Mouse (Mus musculus): ENCODE results near the gene Dennd1b.

Dennd1b gene

DNA sequence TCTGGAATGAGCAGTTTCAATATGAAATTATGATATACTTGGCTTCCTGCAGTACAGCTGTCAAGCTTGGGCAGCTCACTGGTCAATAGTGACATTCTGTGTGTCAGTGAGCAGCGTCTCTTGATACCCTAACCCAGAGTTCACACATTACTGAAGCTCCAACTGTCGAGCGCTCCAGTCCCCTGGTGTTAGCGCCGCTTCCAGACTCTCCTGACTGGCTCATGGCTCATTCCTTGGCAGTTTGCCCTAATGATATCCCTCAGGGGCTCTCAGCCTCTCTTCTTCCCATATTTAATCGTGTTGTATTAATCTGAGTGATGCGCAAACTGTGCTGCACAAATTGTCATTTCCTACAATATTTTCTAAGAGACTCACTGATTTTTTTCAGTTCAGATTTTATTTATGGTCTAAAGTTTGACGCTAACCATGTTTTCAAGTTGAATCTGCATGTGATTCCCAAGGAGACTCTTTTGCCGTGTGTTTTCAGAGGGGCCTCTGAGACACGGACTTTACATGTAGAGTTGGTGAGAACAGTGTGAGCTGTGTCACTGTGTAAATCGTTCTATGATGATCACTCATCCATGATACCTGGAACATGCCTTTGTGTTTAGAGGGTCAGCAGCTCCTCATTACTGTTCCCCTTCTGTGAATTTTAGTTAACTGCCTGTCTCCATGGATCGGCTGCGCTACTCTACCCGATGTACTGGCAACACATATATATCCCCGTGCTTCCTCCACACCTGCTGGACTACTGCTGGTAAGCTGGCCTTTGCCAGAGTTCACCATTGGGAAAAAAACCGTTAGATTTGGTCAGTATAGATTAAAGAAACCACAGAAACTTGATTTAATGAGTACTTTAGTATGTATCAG lies 117.5 kb downstream of the Dennd1b start:
- DNase-seq (ENCODE audit: low spot score in 2 of 2): no peak

DNA sequence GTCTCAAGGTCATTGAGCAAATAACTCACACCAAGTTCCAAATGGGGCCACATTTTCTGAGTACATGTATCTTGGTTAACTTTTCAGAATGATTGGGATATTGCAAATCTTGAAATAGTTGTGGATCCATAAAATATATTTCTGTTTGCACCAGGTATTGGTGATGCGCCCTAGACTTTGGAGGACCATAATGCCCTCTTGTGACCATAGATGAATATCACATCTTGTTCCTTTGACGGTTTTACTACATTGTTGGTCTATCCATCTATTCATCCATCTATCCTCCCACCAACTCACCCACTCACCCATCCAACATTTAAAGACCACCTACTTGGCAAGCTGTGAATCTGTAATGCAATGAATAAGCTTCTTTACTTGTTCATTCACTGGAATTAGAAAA lies 120.1 kb downstream of the Dennd1b start:
- DNase-seq (ENCODE audit: low spot score in 2 of 2): no peak

DNA sequence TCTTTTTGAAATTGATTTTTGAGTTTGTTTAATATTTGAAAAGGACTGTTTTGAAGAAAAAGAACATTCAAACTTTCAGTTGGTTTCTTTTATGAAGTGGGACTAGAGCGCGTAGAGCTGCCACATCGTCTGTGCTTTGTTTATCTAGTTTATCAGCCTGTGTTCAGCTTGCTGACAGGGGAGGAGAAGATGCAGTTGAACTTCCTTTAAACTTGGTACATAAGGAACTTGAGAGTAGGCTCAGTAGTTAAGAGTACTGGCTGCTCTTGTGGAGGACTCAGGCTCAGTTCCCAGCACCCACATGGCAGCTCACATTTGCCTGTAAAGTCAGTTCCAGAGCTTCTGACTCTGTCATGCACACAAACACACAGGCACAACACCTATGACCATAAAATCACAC lies 124.3 kb downstream of the Dennd1b start:
- no peak for DNase-seq (ENCODE audit: low spot score in 2 of 2)

DNA sequence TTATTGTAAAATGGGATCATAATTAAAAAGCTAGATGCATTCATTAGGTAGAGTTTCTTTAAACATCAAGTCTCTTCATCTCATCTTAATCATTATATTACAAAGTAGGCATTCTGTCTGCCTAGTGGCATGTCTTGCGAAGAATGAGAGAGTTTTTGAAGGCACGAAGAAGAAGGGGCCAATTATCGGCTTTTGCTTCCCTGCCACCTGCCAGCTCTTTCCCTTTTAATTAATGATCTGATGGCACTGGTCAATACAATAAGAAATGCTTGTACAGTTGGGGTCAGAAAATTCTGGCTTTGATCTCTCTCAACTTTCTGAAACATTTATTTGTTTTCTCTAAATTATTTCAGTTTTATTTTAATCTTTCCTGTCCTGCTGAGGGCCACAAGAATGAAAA lies 127.5 kb downstream of the Dennd1b start:
- no peak for DNase-seq (ENCODE audit: low spot score in 2 of 2)

- DNase-seq (ENCODE audit: low spot score in 2 of 2): no peak
Observed at GRCm38 (mm10) chr1:139091701-139092100, 128.5 kb downstream of the Dennd1b start.

DNA sequence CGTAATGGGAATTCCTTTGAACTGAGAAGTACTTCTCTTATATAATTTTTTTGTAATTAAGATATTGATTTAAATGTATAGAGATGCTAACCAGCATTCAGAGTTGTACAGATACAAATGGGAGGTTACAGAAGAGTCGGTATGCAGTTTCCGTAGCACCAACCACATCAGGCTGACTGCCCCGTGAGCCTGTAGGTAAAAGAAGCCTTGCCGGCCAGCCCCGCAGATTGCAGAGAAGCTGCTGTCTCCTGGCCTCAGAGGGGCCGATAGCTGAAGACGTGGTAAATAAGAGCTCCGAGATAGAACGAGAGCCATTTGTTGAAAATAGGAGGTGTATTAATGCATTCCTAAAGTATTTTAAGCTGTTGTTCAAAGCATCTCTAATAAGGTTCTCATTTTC lies 128.9 kb downstream of the Dennd1b start:
- no peak for DNase-seq (ENCODE audit: low spot score in 2 of 2)

DNA sequence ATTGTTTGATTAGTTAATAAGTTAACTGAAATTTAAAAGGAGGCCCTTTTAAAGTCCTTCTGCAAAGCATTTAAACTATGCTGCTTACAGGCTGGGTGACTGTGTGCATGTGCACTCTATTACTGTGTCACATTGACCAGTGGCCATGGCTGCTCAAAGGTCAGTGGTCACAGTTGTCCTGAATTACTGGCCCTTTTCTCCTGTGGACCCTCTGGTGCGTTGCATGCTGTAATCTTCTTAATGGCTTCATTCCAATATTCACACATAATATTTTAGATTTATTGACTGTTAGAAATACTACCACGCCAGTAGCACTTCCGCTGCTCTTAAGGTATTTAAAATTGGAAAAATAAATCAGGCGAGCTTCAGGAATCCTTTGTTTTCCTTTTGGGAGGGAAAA lies 129.5 kb downstream of the Dennd1b start:
- DNase-seq (ENCODE audit: low spot score in 2 of 2): no peak

DNA sequence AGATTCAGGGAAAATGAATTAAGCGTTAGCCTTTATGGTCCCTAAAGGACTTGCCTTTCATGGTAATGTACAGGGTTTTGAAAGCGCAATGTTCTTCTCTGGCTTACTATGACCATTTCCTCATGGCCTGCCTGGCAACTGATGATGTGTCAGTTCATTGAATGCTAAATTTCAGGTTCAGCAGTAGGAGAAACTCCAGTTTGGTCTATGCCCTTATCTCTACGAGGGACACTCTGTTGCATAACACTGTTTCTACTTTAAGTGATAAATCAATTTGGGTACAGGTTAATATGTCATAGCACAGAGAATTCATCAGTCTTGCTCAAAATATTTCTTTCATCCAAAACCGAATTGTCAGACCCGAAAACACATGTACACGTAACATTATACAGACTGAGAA lies 133.1 kb downstream of the Dennd1b start:
- DNase-seq (ENCODE audit: low spot score in 2 of 2): no peak

- DNase-seq (ENCODE audit: low spot score in 2 of 2): no peak
Observed at GRCm38 (mm10) chr1:139098088-139098487, 134.9 kb downstream of the Dennd1b start.

DNA sequence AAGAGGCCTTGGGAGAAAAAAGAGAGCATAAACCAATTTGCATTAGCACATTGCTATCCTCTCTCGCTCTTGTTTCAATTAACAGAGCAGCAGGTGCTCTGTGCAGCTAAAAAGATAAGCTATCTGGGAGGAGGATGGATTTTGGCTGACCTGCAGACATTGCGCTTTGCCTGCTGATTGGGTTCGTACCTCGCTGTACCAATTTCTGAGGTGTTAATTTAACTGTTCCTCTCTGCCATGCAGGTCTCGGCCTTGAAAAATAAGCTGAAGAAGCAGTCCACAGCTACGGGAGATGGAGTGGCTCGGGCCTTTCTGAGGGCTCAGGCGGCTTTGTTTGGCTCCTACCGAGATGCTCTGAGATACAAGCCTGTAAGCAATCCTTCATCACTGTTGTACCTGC lies 138.5 kb downstream of the Dennd1b start:
- DNase-seq (ENCODE audit: low spot score in 2 of 2): no peak

- DNase-seq (ENCODE audit: low spot score in 2 of 2): no peak
Observed at GRCm38 (mm10) chr1:139108251-139108650, 145.0 kb downstream of the Dennd1b start.

DNA sequence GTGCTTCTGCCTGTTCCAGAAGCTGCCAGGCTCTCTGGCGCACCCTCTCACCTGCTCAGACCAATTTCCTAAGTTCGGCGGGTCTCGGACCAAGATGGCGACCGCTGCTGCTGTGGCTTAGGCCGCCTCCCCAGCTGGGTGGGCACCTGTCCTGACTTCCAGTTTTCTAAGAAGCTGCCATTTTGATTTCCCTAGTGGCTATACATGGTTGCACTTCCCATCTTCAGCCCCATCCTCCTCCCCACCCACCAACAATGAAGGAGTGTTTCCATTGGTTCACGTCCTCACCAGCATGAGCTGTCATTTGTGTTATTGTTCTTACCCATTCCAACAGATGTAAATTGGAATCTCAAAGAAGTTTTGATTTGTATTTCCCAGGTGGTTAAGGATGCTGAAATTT lies 159.4 kb downstream of the Dennd1b start:
- no peak for DNase-seq (ENCODE audit: low spot score in 2 of 2)

DNA sequence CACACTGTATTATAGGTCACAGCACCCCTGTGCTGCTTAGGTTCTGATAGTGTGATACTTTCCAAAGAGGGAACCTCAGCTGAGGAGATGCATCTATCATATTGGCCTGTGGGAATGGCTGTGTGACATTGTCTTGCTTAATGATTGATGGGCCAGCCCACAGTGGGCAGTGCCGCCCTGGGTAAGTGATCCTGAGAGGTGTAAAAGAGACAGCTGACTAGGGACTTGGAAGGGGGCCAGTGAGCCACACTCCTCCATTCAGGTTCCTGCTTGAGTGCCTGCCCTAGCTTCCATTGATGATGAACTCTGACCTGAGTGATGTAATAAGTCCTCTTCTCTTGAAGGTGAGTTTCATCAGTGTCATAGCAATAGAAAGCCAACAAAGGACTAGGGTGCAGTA lies 176.4 kb downstream of the Dennd1b start:
- no peak for DNase-seq (ENCODE audit: low spot score in 2 of 2)

DNA sequence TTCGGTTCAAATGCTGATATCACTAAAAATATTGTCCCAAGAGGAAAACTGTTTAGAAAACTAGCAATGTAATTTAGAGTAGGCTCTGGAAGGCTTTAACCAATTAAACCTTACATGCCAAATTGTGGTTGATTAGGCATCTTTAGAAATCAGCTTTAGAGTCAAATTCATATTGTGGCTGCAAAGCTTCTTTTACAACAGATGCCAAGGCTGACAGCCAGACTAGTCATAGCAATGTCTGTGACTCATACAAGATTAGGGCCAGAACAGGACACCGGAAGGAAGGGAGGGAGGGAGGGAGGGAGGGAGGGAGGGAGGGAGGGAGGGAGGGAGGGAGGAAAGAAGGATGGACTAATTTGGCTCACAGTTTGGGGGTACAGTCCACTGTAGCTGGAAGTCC lies 182.3 kb downstream of the Dennd1b start:
- no peak for DNase-seq (ENCODE audit: low spot score in 2 of 2)

- DNase-seq (ENCODE audit: low spot score in 2 of 2): no peak
Observed at GRCm38 (mm10) chr1:139146306-139146705, 183.1 kb downstream of the Dennd1b start.

- DNase-seq (ENCODE audit: low spot score in 2 of 2): no peak
Observed at GRCm38 (mm10) chr1:139153006-139153405, 189.8 kb downstream of the Dennd1b start.

DNA sequence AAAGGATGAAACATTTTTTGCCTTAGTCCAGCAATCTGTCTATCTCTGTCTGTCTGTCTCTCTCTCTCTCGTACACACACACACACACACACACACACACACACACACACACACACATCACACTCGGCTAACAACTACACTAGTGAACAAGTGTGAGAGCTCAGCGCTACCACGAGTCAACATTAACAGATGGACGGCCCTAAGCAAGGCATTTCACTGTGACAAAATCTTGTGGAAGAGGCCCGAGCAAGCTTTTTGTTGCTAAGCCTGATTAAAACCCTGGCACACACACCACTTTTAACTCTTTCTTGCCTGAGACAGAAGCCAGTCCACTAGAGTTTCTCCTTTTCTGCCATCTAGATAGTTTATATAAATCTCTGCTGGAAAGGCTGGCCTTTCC lies 190.3 kb downstream of the Dennd1b start:
- no peak for DNase-seq (ENCODE audit: low spot score in 2 of 2)

- DNase-seq (ENCODE audit: low spot score in 2 of 2): no peak
Observed at GRCm38 (mm10) chr1:139156397-139156796, 193.2 kb downstream of the Dennd1b start.

DNA sequence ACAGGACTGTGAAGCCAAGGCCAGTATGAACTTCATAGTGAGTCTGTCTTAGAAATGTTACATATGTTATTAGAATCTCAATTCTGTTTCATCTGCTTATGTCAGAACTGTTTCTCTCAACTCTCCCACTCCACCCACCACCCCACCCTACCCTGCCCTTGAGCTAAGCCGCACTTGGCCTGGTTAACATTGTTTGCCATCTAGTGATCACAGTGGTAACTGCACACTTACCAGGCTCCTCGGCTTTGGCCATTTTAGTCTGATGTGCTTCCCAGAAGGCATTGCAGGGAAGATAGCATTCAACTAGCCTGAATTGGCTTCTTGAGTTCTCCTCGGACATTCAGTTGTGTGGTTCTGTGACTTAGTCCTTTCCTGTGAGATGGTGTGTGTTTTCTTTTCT lies 198.4 kb downstream of the Dennd1b start:
- no peak for DNase-seq (ENCODE audit: low spot score in 2 of 2)

DNA sequence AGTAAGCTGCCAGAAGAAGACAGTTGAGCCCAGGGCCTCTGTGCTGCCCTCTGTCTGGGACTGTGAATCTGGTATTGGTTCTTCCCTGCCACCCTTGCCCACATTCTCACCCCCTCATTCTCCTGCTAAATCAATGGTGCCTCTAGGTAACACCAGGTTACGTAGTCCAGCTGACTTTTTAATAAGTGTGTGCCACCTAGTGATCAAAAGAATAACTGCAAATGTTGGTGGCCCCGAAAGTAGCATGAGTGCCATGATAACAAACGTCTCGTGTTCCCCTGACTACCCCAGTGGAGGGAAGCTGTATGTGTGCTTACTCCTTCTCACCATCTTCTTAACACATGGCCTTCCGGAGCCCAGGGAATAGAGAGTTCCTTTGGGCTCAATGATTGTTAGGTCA lies 199.6 kb downstream of the Dennd1b start:
- no peak for DNase-seq (ENCODE audit: low spot score in 2 of 2)

GRCm38 (mm10) chr1:139174058-139174832 lies 211.0 kb downstream of the Dennd1b start:
- DNase-seq (ENCODE audit: low spot score in 2 of 2): no peak

DNA sequence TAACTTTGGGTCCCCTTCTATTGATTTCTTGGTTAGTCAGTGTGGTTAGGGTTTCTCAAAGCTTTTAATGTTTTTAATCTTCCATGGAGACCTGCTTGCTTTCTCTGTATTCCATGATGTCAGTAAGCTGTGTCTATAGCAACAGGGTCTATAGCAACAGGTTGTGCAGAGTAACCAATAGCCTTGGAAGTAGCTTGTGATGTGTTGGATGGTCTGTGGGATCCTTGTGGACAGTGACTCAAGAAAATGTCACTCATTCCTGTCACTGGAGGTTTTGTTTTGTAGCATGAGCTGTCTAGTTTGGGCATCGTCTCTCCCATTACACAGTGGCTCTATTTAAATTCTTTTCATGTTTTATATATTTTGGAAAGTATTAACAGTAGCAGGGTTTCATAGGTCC lies 216.5 kb downstream of the Dennd1b start:
- no peak for DNase-seq (ENCODE audit: low spot score in 2 of 2)

DNA sequence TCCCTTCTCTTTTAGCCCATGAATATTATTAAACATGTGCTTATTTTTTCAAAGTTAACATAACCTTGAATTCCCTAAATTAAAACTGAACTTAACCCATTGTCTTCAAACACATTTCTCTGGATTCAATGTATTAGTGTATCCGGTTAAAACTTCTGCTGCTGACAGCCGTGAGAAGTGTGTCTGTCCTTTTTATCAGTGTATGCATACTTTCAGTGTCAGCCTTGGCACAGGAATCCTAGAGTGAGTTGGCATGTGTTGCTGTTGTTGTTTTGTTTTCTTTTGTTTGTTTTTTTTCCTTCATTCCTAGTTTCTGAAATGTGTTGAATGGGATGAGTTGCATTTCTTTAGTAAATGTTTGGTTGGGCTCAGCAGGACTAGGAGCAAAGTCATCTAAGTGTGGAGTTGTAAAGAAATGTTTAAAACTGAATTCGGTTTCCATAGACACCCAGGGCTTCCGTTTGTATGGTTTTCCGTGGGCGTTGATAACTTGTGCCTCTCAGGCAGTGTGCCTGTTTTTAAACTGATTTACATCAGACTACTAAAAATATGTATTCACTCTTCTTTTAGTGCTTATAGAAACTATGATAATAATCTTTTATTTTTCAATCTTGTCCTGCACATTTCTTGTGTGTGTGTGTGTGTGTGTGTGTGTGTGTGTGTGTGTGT lies 217.4 kb downstream of the Dennd1b start:
- no peak for DNase-seq (ENCODE audit: low spot score in 2 of 2)
